Mouse (Mus musculus) brain, adult 2 months (tissue): ENCODE measurements around the gene Kcnk15.

Experiments
- DNase-seq: peaks from one replicate; pipeline ENCODE4 v3.0.0; 2011; ENCODE audit warnings: low read depth, low spot score

Gene Kcnk15

GRCm38 (mm10) chr2:163875484-163875883 lies 22.0 kb downstream of the Kcnk15 start:
- DNase-seq, result peak; percentile 77

GRCm38 (mm10) chr2:163876830-163877498 lies 23.5 kb downstream of the Kcnk15 start:
- peak; percentile 74 for DNase-seq

- DNase-seq, result peak; percentile 84
Measured at GRCm38 (mm10) chr2:163880891-163881290, 27.4 kb downstream of the Kcnk15 start.

GRCm38 (mm10) chr2:163882859-163883652 lies 29.6 kb downstream of the Kcnk15 start:
- peak; percentile 55 for DNase-seq

GRCm38 (mm10) chr2:163889411-163889810 lies 36.0 kb downstream of the Kcnk15 start:
- DNase-seq, result no peak

GRCm38 (mm10) chr2:163890586-163890985 lies 37.1 kb downstream of the Kcnk15 start:
- no peak for DNase-seq

- DNase-seq, result peak; percentile 72
Measured at GRCm38 (mm10) chr2:163891271-163891670, 37.8 kb downstream of the Kcnk15 start.

- no peak for DNase-seq
Measured at GRCm38 (mm10) chr2:163893446-163894370, 40.3 kb downstream of the Kcnk15 start.

- DNase-seq, result no peak
Measured at GRCm38 (mm10) chr2:163895156-163895555, 41.7 kb downstream of the Kcnk15 start.

- no peak for DNase-seq
Measured at GRCm38 (mm10) chr2:163897026-163897425, 43.6 kb downstream of the Kcnk15 start.

- DNase-seq, result peak; percentile 67
Measured at GRCm38 (mm10) chr2:163897988-163898535, 44.6 kb downstream of the Kcnk15 start.

- peak; percentile 89 for DNase-seq
Measured at GRCm38 (mm10) chr2:163899910-163900411, 46.5 kb downstream of the Kcnk15 start.

- no peak for DNase-seq
Measured at GRCm38 (mm10) chr2:163901043-163901442, 47.6 kb downstream of the Kcnk15 start.

GRCm38 (mm10) chr2:163902448-163902847 lies 49.0 kb downstream of the Kcnk15 start:
- DNase-seq, result no peak

- DNase-seq, result peak; percentile 79
Measured at GRCm38 (mm10) chr2:163903461-163903860, 50.0 kb downstream of the Kcnk15 start.

GRCm38 (mm10) chr2:163904323-163904722 lies 50.9 kb downstream of the Kcnk15 start:
- DNase-seq, result peak; percentile 86

GRCm38 (mm10) chr2:163907131-163907530 lies 53.7 kb downstream of the Kcnk15 start:
- DNase-seq, result no peak
